Mouse (Mus musculus): ENCODE measurements around the gene Eps15. TPM values are rescaled to one million over a fixed set of nuclear protein-coding genes. Genes with fewer than 3 reads are reported as not detected.
"Not testable (repeated sequence)": the region's sequence is repeated elsewhere in the genome, so short reads cannot be mapped to it uniquely, and the experiment has no call there.

The Eps15 gene
- total and polyA plus RNA-seq, 2 experiments from 2014 or later = 17.4 to 26.2 TPM

DNA sequence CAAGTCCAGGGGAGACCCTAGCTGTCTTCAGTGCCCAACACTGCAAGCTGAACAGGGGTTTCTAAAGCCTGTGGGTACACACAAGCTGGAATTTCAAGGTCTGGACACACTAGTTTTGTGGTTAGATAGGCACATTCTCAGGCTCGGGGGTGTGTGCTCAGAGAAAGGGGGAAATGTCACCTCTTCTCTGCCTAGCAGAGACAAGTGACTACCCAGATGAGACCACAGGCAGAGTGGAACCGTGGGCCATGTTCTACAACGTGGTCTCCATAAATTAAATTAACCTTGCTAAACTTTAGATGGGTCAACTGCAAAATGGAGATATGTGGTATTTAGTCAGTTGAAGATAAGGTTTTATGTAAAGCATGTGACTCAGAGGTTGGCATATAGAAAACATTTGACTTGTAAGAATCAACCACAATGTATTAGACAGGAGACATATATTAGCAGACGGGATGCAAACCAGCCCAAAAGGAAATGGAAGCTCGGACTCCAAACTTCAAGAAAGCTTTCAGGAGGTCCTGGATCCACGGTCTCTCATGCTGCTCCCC, 113.2 kb downstream of the Eps15 start:
- no peak for TF ChIP-seq CTCF (IDR thresholded peaks at IDR 0.05; ENCODE audit: low read depth)
- no peak for TF ChIP-seq EP300 (IDR thresholded peaks at IDR 0.05; ENCODE audit: low read depth)
- no peak overlapping the region for H3K4me3 ChIP-seq (ENCODE audit: low read depth, low read length)
- no peak overlapping the region for H3K4me2 ChIP-seq (ENCODE audit: low read depth, low read length)
- no peak overlapping the region for H3K27ac ChIP-seq (ENCODE audit: low read depth)
- DNase-seq (ENCODE audit: low spot score) (no peak), ATAC-seq (ENCODE audit: insufficient read depth, low read depth) (no peak)
- peaks cover 6% of the 10 kb centered on the region; the same call in 1 of the 2 replicates for H3K36me3 ChIP-seq (replicated peaks; ENCODE audit: control insufficient read depth, insufficient read depth, low read length)
- no peak overlapping the region for H3K9ac ChIP-seq (replicated peaks; ENCODE audit: low read depth, low read length)
- no peaks in the 10 kb centered on the region for H3K9me3 ChIP-seq (replicated peaks; ENCODE audit: control insufficient read depth, low read length)
- WGBS = 66% methylated on average over 6 of the region's 6 CpGs
- no peaks in the 10 kb centered on the region for H3K4me1 ChIP-seq (ENCODE audit: control insufficient read depth, insufficient read depth)
- no peaks in the 10 kb centered on the region for H3K27me3 ChIP-seq (ENCODE audit: control insufficient read depth, insufficient read depth, low read length)

DNA sequence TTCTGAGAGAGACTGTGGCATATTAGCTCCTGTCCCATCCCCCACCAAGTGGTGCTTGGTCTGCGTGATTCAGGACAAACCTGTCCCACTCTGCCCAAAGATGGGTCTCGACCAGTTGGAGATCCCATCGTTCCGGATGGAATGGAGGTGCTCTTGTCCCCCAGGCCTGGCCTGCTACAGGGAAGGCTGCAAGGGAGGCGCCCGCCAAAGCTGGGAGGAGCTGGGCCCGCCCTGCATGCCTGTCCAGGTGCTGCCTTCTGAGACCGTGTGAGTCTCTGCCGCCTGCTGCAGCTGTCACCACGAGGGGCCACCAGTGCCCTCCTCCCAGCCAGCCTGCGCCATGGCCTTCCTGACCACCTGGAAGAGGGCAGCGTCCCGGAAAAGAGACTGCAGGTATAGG, 113.8 kb downstream of the Eps15 start:
- WGBS = 4% methylated on average over 13 of the region's 13 CpGs
- H3K27me3 ChIP-seq (ENCODE audit: control insufficient read depth, insufficient read depth, low read length) = no peaks in the 10 kb centered on the region
- H3K27ac ChIP-seq (ENCODE audit: low read depth) = no peak overlapping the region
- no peak overlapping the region for H3K4me3 ChIP-seq (ENCODE audit: low read depth, low read length)
- TF ChIP-seq CTCF (IDR thresholded peaks at IDR 0.05; ENCODE audit: low read depth) (peak; percentile 6; the same call in 1 of the 2 replicates), EP300 (IDR thresholded peaks at IDR 0.05; ENCODE audit: low read depth) (no peak)
- ATAC-seq (ENCODE audit: insufficient read depth, low read depth) (no peak; the same call in 1 of the 2 replicates), DNase-seq (ENCODE audit: low spot score) (no peak)
- H3K4me1 ChIP-seq (ENCODE audit: control insufficient read depth, insufficient read depth) = no peaks in the 10 kb centered on the region
- peaks cover 4% of the 10 kb centered on the region; the same call in 1 of the 2 replicates for H3K36me3 ChIP-seq (replicated peaks; ENCODE audit: control insufficient read depth, insufficient read depth, low read length)
- no peak overlapping the region for H3K9ac ChIP-seq (replicated peaks; ENCODE audit: low read depth, low read length)
- H3K4me2 ChIP-seq (ENCODE audit: low read depth, low read length) = peak overlapping the region; percentile 26; the same call in 1 of the 2 replicates
- no peaks in the 10 kb centered on the region for H3K9me3 ChIP-seq (replicated peaks; ENCODE audit: control insufficient read depth, low read length)

DNA sequence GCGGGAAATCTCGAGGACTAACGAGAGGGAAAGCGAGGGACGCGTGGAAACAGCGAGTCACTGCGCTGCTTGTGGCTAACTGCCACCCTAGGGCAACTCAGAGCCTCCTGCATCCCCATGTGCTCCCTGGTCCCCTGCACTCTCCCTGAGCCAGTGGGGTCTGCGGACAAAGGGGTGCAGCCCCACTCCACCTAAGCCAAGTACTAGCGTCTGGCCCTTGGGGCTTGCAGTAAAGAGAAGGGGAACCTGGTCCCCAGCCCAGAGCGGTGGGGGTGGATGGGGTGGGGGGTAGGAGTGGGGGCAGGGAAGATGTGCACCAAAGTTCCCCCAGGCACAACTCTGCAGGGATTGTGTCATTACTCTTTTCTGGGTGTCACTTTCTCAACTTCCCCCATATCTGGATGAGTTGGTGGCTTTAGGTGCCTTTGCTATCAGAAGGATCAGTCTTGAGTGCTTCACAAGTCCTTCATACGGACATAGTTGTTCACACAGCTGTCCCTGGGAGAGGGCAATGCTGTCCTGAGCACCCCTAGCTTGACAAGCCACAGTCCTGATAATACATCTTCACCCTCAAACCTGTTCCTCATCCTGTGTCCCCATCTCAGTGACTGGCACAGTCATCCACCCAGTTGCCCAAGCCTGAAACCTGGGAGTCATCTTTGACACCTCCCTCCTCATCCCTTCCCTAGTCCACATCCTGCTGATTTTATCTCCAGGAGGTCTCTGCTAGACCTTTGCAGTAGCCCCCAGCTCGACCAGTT, 114.4 kb downstream of the Eps15 start:
- H3K4me3 ChIP-seq (ENCODE audit: low read depth, low read length) = no peak overlapping the region
- no peaks in the 10 kb centered on the region for H3K27me3 ChIP-seq (ENCODE audit: control insufficient read depth, insufficient read depth, low read length)
- H3K27ac ChIP-seq (ENCODE audit: low read depth) = no peak overlapping the region
- TF ChIP-seq CTCF (IDR thresholded peaks at IDR 0.05; ENCODE audit: low read depth) (no peak), EP300 (IDR thresholded peaks at IDR 0.05; ENCODE audit: low read depth) (no peak)
- H3K9me3 ChIP-seq (replicated peaks; ENCODE audit: control insufficient read depth, low read length) = no peaks in the 10 kb centered on the region
- 0 out of 2 replicates have a peak, but pooled peaks cover 4% of the 10 kb centered on the region for H3K36me3 ChIP-seq (replicated peaks; ENCODE audit: control insufficient read depth, insufficient read depth, low read length)
- DNase-seq (ENCODE audit: low spot score) (no peak), ATAC-seq (ENCODE audit: insufficient read depth, low read depth) (no peak; the same call in 1 of the 2 replicates)
- 21% methylated on average over 13 of the region's 13 CpGs for WGBS
- no peak overlapping the region for H3K9ac ChIP-seq (replicated peaks; ENCODE audit: low read depth, low read length)
- H3K4me2 ChIP-seq (ENCODE audit: low read depth, low read length) = peak overlapping the region; percentile 26; the same call in 1 of the 2 replicates
- no peaks in the 10 kb centered on the region for H3K4me1 ChIP-seq (ENCODE audit: control insufficient read depth, insufficient read depth)

DNA sequence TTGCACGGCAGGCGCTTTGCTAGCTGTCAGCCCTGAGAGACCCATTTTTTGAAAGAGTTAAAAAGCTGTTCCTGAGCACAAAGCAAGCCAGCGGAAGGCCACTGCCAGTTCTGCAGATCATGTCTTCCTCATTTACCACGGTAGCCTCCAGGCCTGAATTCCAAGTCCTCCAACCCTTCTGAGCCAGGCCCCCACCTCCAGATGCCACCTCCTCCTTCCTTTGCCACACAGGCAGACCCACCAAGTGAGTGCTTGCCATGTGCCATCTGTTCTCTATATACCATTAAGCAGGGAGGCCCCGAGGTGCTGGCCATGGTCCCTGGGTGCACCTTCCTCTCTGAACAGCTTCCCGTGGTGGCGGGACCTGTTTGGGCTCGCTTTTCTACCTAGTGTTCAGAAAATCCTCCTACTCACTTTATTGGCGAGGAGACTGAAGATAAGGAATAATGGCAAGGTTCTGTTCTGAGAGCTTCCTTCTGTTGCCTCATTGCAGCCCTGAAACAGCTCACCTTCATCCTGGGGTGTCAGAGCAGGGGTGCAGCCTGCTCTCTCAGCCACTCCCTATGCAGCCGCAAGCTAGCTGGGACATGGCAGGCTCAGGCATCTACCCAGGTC, 120.4 kb downstream of the Eps15 start:
- Histone ChIP-seq H3K4me3 (ENCODE audit: low read depth, low read length) (no peak overlapping the region), H3K4me2 (ENCODE audit: low read depth, low read length) (no peak overlapping the region), H3K9ac (replicated peaks; ENCODE audit: low read depth, low read length) (no peak overlapping the region), H3K27me3 (ENCODE audit: control insufficient read depth, insufficient read depth, low read length) (no peaks in the 10 kb centered on the region), H3K27ac (ENCODE audit: low read depth) (no peak overlapping the region), H3K36me3 (replicated peaks; ENCODE audit: control insufficient read depth, insufficient read depth, low read length) (no peaks in the 10 kb centered on the region), H3K9me3 (replicated peaks; ENCODE audit: control insufficient read depth, low read length) (no peaks in the 10 kb centered on the region), H3K4me1 (ENCODE audit: control insufficient read depth, insufficient read depth) (peaks cover 2% of the 10 kb centered on the region; the same call in 1 of the 2 replicates)
- TF ChIP-seq EP300 (IDR thresholded peaks at IDR 0.05; ENCODE audit: low read depth) = no peak
- TF ChIP-seq CTCF (IDR thresholded peaks at IDR 0.05; ENCODE audit: low read depth) = no peak
- 77% methylated on average over 10 of the region's 10 CpGs for WGBS
- ATAC-seq (ENCODE audit: insufficient read depth, low read depth) = no peak
- DNase-seq (ENCODE audit: low spot score) = no peak

DNA sequence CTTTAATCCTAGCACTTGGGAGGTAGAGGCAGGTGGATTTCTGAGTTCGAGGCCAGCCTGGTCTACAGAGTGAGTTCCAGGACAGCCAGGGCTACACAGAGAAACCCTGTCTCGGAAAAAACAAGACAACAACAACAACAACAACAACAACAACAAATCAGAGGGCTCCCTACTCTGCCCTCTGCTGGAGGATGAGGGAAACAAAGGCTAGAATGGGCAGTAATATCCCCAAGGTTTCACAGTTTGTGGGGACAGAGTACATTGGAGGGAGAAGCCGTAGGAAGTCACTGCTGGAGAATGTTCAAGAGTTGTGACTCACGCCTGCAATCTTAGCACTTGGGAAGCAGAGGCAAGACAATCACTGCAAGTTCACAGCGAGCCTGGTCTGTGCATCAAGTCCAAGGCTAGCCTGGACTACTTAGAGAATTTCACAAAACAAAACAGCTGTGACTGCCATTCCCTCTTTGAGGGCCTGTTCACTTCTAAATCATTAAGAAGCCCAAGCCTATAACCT, 121.2 kb downstream of the Eps15 start:
- no peak for DNase-seq (ENCODE audit: low spot score)
- no peak overlapping the region for H3K9ac ChIP-seq (replicated peaks; ENCODE audit: low read depth, low read length)
- no peak overlapping the region for H3K27ac ChIP-seq (ENCODE audit: low read depth)
- H3K4me3 ChIP-seq (ENCODE audit: low read depth, low read length) = no peak overlapping the region
- peaks cover 6% of the 10 kb centered on the region; the same call in 1 of the 2 replicates for H3K4me1 ChIP-seq (ENCODE audit: control insufficient read depth, insufficient read depth)
- TF ChIP-seq EP300 (IDR thresholded peaks at IDR 0.05; ENCODE audit: low read depth) (no peak), CTCF (IDR thresholded peaks at IDR 0.05; ENCODE audit: low read depth) (no peak)
- H3K9me3 ChIP-seq (replicated peaks; ENCODE audit: control insufficient read depth, low read length) = no peaks in the 10 kb centered on the region
- ATAC-seq (ENCODE audit: insufficient read depth, low read depth) = no peak
- H3K27me3 ChIP-seq (ENCODE audit: control insufficient read depth, insufficient read depth, low read length) = no peaks in the 10 kb centered on the region
- 66% methylated on average over 5 of the region's 5 CpGs for WGBS
- no peak overlapping the region for H3K4me2 ChIP-seq (ENCODE audit: low read depth, low read length)
- no peaks in the 10 kb centered on the region for H3K36me3 ChIP-seq (replicated peaks; ENCODE audit: control insufficient read depth, insufficient read depth, low read length)

DNA sequence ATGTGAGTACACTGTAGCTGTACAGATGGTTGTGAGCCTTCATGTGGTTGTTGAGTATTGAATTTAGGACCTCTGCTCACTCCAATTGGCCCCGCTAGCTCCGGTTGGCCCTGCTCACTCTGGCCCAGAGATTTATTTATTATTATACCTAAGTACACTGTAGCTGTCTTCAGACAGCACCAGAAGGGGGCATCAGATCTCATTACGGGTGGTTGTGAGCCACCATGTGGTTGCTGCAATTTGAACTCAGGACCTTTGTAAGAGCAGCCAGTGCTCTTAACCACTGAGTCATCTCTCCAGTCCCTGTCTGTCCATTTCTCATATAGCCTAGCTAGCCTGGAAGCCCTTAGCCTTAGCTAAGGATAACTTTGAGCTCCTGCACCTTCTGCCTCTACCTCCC, 124.8 kb downstream of the Eps15 start:
- not testable (repeated sequence) for H3K9me3 ChIP-seq (replicated peaks; ENCODE audit: control insufficient read depth, low read length); DNase-seq (ENCODE audit: low spot score); H3K4me1 ChIP-seq (ENCODE audit: control insufficient read depth, insufficient read depth); H3K27ac ChIP-seq (ENCODE audit: low read depth); H3K4me3 ChIP-seq (ENCODE audit: low read depth, low read length); H3K4me2 ChIP-seq (ENCODE audit: low read depth, low read length); H3K27me3 ChIP-seq (ENCODE audit: control insufficient read depth, insufficient read depth, low read length); H3K36me3 ChIP-seq (replicated peaks; ENCODE audit: control insufficient read depth, insufficient read depth, low read length); ATAC-seq (ENCODE audit: insufficient read depth, low read depth); H3K9ac ChIP-seq (replicated peaks; ENCODE audit: low read depth, low read length)
- WGBS = 93% methylated on average over 3 of the region's 3 CpGs
